Mouse (Mus musculus) CD8-positive naive resting alpha-beta T cell, adult 2 months (primary cell): ENCODE data around the gene Kcnc3.

Experiments used
- DNase-seq, 2 experiments: peaks; one replicate each; pipeline ENCODE4 v3.0.0; 2022; ENCODE audit warnings: low read depth in 2 of 2, low spot score in 2 of 2

Gene Kcnc3

GRCm38 (mm10) chr7:44596996-44597538 is 6.6 kb downstream of the Kcnc3 start:
- DNase-seq = no peak

- DNase-seq = no peak
These were observed 7.2 kb downstream of the Kcnc3 start for GRCm38 (mm10) chr7:44597666-44598065.

GRCm38 (mm10) chr7:44598336-44598735 is 7.9 kb downstream of the Kcnc3 start:
- DNase-seq = no peak

- DNase-seq = no peak
These were observed 10.3 kb downstream of the Kcnc3 start for GRCm38 (mm10) chr7:44600691-44601262.

- DNase-seq = no peak
These were observed 11.2 kb downstream of the Kcnc3 start for GRCm38 (mm10) chr7:44601646-44602045.

- DNase-seq = no peak
These were observed 12.0 kb downstream of the Kcnc3 start for GRCm38 (mm10) chr7:44602443-44602842.

GRCm38 (mm10) chr7:44603186-44603855 is 12.9 kb downstream of the Kcnc3 start:
- no peak for DNase-seq

GRCm38 (mm10) chr7:44604139-44604606 is 13.7 kb downstream of the Kcnc3 start:
- DNase-seq = no peak

GRCm38 (mm10) chr7:44604619-44605018 is 14.2 kb downstream of the Kcnc3 start:
- DNase-seq = no peak

GRCm38 (mm10) chr7:44605436-44605835 is 15.0 kb downstream of the Kcnc3 start:
- DNase-seq = no peak

GRCm38 (mm10) chr7:44606171-44606901 is 15.9 kb downstream of the Kcnc3 start:
- no peak for DNase-seq

- DNase-seq = no peak
These were observed 21.7 kb downstream of the Kcnc3 start for GRCm38 (mm10) chr7:44612192-44612591.

- no peak for DNase-seq
These were observed 23.7 kb downstream of the Kcnc3 start for GRCm38 (mm10) chr7:44614041-44614688.

- no peak for DNase-seq
These were observed 24.8 kb downstream of the Kcnc3 start for GRCm38 (mm10) chr7:44615309-44615708.

- no peak for DNase-seq
These were observed 25.5 kb downstream of the Kcnc3 start for GRCm38 (mm10) chr7:44615987-44616386.

GRCm38 (mm10) chr7:44617059-44617458 is 26.6 kb downstream of the Kcnc3 start:
- DNase-seq = no peak

GRCm38 (mm10) chr7:44623714-44624542 is 33.5 kb downstream of the Kcnc3 start:
- no peak for DNase-seq

GRCm38 (mm10) chr7:44624543-44624826 is 34.0 kb downstream of the Kcnc3 start:
- no peak for DNase-seq

GRCm38 (mm10) chr7:44624828-44625227 is 34.4 kb downstream of the Kcnc3 start:
- no peak for DNase-seq

GRCm38 (mm10) chr7:44625241-44626067 is 35.0 kb downstream of the Kcnc3 start:
- no peak for DNase-seq
